Mouse (Mus musculus) cerebellum, adult 18-20 months (tissue): Measurements from ENCODE around the gene Btbd35f23.
"Not testable (repeated sequence)": the region's sequence is repeated elsewhere in the genome, so short reads cannot be mapped to it uniquely, and the experiment has no call there.

Experiments used
- DNase-seq, 2 experiments: peaks; one replicate each; pipeline ENCODE4 v3.0.0; 2021

The Btbd35f23 gene

GRCm38 (mm10) chrX:3076575-3076974 is at the start of gene Btbd35f23:
TSS of gene Btbd35f23 (plus strand) at chrX:3076875.
- not testable (repeated sequence) for DNase-seq
